Mouse (Mus musculus) cerebellum, postnatal 10 days (tissue): Measurements from ENCODE around the gene Zfp651.

Experiments used
- DNase-seq, 2 experiments: peaks; one replicate each; pipeline ENCODE4 v3.0.0; 2021; ENCODE audit warnings: mixed read lengths in 2 of 2

Gene Zfp651

DNA sequence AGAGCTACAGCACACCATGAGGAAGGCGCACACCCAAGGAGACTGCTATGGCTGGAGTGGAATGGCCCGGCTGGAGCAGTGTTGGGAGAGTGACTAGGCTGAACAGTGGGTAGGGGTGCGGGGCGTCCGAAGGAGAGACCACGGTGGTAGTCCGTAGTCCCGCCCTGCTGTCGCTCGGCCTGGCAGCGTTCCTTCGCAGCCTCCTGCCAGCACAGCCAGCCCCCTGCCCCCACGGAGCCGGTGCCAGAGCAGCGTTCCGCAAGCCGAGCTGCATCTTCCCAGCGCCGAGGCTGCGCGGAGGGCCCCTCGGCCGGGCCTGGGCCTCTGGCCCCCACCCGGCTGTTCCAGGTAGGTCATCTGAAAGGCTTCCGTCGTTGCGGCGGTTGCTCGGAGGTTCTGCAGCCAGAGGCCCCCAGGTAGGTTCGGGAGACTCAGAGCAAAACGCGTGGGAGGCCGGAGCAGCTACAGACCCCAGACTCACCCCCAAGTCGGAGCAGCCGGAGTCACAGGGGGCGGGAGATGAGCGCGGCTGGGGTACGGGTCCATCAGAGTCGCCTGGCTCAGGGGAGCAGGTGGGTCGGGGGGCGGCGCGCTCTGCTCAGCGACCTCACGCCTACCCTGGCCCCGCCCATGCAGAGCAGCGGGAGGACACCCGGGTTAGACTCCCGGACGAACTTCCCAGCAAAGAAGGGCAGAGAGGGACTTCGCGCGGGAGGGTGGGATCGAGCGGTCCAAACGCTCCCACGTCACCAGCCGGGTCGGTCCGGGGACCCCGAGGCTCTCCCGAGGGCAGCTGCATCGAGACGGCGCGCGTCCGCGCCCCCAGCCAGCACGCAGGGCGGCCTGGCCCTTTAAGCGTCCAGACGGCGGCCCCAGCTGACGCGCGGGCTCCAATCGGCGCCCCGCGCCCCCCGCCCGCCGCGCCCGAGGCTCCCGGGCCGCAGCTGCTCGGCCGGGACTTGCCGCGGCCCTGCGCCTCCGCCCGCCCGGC lies at the start of gene Zfp651:
Zfp651 (plus strand) TSS at position 240 of the 991 bp plus-strand sequence.
- peak; percentile 86 to 88 for DNase-seq

DNA sequence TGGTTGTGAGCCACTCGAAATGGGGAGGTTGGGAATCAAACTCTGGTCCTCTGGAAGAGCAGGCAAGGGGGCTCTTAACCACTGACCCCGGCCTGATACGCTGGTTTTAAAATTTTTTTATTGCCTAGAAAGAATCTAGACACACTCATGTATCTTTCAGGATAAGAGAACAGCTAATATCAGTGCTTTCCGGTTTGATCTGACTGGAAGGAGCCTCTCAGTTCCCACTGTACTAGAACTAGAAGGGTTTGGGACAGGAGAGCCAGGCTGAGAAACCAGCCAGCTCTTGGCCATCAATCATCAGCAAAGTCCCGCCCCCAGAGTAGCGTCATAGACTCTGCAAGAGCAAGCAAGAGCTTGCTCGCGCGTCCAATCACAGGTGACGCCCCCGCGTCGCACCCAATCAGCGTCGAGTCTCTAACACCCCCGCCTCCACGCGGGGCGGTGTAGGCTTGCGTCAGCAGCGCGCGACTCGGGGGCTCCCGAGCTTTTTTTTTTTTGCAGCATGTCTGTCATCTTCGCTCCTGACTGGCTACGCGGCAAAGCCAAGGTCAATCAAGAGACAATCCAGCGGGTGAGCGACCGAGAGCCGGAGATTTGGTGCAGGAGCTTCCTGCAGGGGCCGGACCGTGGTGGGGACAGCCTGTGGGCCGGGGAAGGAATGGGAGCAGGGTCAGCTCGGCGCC lies 49.1 kb upstream of the Zfp651 start, which contains the start of gene Ss18l2:
Ss18l2 (plus strand) TSS at position 432 of the 686 bp plus-strand sequence.
- DNase-seq = peak; percentile 99

GRCm38 (mm10) chr9:121710584-121710975 lies 48.5 kb upstream of the Zfp651 start:
- DNase-seq = no peak

DNA sequence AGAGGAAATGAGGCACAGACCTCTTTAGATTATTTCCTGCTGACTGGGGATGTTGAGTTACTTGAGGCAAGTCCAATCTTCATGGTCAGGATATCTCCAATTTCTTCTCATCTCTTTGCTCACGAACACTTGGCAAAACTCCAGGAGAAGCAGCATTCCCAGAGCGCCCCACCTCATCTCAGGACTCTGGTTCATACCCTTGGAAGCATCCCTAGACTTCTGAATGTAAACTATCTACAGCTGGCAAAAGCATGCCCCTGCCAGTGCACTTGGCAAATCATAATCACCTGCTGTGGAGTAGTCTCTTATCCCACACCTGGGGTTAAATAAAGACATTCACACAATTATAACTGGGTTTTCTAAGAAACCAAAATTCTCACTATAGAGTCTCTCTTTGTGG lies 42.1 kb upstream of the Zfp651 start:
- peak in 1 of 2 experiments; percentile 39 for DNase-seq

- peak in 1 of 2 experiments; percentile 40 for DNase-seq
Measured at GRCm38 (mm10) chr9:121718070-121718705, 40.9 kb upstream of the Zfp651 start.

- peak; percentile 98 to 99 for DNase-seq
Measured at GRCm38 (mm10) chr9:121718792-121719318, 40.3 kb upstream of the Zfp651 start, which contains the start of gene Nktr. Nktr (plus strand) TSS chr9:121719169.

DNA sequence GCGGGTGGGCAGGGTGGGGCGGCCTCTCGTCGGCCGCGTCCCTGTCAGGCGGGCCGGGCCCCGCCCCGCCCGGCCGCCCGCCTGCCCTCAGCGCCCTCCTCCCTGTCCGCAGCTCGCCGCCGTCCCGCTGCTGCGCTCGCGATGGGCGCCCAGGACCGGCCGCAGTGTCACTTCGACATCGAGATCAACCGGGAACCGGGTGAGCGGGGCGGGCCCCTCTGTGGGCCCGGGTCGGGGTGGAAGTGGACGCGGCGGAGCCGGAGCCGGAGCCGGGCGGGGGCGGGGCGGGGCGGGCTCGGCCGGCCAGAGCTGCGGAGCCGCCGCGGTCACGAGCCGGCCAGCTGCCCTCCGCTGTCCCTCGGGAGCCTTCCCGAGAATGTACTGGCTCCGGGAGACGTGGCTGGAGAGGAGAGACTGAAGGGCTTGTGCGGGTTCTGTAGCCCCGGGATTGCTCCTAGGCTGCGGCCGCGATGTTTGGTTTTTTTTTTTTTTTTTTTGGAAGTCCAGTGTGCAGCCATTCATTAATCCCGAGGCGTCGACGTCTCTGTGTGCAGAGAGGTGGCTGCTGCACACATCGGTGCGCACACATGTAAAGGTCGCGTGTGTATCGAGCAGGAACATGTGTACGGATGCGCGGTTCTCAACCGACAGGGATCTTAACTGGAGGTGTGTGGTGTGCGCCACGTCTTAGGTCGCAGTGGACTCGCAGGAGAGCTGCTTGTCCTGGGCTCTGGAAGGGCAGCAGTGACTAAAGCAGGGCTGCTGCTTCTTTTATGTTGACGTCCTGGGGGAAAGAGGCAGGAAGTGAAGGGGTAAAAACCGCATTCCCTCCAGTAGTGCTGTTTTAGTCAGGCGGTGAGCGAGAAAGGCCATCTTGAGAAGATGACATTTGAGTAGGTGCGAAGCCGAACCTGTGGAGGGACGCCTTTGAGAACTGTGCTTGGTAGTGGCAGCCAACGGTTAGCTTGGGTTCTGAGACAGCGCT lies 39.5 kb upstream of the Zfp651 start:
- peak; percentile 74 to 75 for DNase-seq

DNA sequence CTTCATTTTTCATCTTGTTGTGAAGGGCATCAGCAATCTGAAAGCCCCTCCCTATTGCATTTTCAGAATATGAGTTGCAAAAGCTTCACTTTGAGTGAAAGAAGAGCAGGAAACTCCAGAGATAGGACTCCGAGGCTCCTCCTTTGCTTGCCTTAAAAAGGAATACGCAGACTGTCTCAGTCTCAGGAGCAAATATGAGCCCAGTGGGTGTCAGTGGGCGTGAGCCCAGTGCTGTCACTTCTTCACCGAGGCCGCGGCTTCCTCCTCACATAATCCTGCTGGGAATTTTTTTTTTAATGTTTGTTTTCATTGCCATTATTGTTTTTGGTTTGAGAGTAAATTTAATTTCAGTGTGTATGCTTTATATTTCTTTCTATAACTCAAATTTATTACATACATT lies 18.6 kb upstream of the Zfp651 start:
- DNase-seq = no peak

- DNase-seq = no peak
Measured at GRCm38 (mm10) chr9:121741168-121741567, 18.0 kb upstream of the Zfp651 start.

- DNase-seq = no peak
Measured at GRCm38 (mm10) chr9:121744051-121744450, 15.1 kb upstream of the Zfp651 start.

DNA sequence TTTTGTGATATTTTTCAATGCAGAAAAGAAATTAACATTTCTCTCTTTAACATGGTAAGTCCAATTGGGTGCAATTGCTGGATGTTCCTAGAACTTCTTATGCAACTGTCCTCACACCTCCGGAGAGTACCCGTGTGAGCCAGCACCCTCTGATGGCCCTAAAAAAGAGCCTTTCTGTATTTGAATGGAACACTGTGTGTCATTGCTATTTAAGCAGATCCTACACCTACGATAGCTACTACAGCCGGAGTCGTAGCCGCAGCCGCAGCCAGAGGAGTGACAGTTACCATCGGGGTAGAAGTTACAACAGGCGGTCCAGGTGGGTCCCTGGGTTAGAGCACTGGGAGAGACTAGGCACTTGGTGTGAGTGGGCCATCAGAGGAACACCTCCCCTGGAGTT lies 6.4 kb upstream of the Zfp651 start:
- no peak for DNase-seq

DNA sequence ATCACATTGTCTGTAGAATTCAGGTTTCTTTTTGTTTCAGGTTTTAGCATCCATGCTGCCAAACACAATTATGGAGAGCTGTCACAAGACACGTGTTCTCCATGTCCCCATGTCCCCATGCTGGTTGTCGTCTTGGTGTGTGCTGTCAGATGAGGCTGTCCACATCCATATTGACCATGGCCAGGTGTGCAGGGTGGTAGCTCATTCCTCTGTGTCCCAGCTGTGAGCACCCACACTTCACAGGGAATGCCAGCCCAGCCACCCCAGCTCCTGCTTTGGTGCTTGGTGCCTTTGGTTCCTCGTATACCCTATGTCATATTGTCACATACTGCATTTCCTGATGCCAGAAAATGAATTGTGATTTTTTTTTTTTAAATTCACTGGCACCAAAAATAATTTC lies 4.5 kb upstream of the Zfp651 start:
- DNase-seq = no peak

DNA sequence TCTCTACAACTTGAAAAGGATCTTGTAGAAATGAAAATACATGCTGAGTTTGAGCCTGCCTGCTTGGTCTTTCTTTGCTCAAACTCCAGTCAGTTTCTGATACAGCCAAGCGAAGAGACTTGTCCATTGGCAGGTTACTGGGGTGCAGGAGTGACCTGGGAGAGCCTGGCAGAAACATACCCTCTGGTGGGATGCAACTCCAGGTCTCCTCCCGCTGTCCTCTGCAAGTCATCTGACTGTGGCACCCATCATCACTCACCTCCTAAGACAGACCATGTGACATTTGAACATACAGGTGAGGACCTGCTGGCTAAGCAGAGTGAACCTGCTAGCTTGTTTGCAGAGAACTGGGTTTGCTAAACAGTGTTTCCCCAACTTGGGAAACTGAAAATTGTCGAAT lies 2.3 kb upstream of the Zfp651 start:
- DNase-seq = no peak

DNA sequence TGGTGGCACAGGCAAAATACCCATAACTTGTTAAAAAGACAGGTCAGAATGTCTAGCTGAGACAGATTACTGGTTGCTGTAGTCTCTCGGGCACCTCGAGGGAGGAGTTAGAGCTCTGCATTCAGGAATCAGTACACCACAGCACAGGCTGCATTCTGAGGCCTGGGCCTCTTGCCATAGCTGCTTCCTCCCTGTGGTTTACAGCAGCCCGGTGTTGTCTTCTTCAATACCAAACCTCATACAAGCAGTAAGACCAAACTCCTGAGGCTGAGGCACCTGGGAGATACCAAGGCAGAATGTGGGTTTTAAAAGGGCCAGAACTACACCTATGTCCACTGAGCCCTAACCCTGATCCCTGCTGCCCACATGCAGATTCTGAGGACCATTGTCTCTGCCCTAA lies 1.7 kb upstream of the Zfp651 start:
- DNase-seq = peak; percentile 49

DNA sequence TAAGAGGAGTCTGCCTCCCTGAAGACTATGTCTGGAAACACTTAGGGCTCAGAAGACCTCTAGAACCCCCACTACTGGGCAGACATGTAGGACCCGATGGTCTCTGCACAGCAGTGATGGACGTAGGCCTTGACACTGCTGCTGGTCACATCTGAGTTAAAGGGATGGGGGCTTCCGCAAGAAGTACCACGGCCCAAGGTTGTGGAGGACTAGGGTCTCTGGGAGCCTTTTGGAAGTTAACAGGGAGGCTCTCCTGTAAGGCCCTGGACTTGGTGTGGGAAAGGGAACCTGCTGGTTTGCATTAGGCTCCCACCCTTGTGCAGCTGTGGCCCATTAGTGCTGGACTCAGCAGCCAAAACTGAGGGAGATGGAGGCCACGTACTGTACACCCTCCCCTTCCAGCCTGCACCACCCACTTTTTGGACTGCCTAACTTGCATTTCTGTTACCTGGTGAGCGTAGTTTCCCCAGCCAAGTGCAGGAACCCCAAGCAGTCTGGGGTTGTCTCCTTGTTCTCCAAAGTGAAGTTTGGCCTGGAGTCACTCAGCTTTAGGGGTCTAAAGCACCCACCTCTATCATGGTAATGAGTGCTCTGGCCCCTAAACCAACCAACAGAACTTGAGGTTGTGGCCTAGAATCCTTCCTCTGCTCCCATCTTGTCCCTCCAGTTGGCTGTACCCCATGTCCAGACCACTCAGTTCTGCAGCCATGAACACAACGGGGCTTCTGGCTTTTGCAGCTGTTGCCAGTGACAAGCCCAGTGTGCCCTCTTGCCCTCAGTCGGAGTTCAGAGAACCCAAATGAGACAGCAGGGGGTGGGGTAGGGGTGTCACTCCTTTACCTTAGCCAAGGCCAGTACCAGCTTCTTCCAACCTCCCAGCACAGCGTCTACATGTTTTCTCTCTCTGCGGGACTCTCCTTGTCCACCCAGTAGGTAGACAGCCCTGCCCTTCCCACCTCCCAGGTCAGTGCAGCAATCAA lies 1.0 kb upstream of the Zfp651 start:
- peak; percentile 48 to 53 for DNase-seq

DNA sequence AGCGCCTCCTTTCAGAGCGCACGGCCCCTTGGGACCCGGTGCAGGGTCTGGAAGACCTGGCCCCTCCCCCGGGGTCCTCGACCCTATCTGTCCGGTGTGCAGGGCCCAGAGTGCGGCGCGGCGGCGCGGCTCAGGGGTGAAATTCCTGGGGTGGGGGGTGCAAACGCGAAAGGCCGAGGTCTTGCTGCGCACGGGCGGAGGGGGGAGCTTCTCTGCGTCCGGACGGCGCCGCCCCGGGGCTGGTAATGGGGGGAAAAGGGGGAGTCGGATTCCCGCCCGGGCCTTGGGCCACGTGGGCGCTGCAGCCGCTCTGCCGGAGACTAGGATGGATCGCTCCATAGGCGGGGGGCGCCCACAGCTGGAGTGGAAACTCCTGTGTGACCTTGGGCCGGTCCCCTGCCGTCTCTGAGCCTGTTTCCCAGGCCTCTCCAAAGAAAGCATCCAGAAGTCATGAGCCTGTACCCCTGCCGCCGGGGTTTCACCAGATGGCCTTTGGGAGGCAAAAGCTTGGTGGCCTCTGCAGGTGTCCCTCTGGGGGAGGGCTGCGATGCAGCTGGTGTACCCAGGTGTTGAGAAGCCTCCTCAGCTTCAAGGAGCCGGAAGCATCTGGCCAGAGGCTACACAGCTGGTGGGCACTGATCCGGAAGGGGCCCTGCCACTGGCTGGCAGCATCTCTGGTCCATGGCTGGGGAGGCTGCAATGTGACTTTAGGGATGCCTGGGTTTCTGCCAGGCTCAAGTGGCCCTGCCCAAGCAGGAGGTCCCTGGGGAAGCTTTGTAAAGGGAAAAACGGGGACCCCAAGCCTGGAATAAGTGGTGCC lies 1.4 kb downstream of the Zfp651 start:
- peak; percentile 67 to 71 for DNase-seq

- DNase-seq = no peak
Measured at GRCm38 (mm10) chr9:121761091-121761665, 2.0 kb downstream of the Zfp651 start.

DNA sequence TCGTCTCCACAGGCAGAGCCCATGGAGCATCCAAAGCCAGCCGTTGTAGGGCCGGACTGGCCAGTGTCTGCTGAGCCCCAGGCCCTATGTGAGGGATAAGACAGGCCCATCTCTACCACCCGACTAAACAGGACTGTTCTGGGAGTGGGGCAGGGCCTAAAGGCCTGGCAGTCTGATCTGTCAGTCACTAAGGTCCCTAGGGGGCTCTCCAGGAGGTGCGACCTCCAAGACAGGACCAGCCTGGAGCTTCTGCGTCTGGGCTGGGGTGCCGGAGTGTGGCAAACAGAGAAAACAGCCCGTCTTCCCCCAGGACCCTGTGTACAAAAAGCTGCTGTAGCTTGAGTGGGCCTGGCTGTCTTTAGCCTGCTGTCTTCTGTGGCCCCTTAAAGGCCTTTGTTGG lies 2.7 kb downstream of the Zfp651 start:
- peak in 1 of 2 experiments; percentile 38 for DNase-seq

DNA sequence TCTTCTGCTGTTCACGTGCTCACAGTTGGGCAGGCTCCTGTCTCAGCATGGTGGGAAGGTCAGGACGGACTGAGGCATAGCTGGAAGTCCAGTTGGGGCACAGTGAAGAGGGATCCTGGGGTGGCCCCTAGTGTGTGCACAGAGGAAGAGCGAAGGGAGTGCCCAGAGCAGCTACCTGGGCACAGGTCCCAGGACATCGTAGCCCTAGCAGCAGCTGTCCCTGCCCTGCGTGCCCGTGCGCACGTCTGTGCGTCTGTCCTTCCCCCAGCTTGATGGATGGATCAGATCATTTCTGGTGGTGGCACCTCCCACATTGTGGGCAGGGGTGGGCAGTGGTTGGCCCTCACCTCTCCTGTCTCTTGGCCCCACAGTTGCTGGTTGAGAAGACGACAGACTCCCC lies 3.1 kb downstream of the Zfp651 start:
- no peak for DNase-seq
